Mouse (Mus musculus) bone marrow, adult 2 months (tissue): ENCODE data around the gene Olfr824.

ENCODE experiments used
- CTCF ChIP-seq: fragments of 200-500 bp; IDR thresholded peaks from 2 replicates; pipeline ENCODE4 v1.5.1; 2011; ENCODE audit warnings: low read length, control low read depth; ENCODE audit not compliant: control insufficient read depth, insufficient read depth
- POLR2A ChIP-seq: fragments of 200-500 bp; IDR thresholded peaks from 2 replicates; pipeline ENCODE4 v1.6.1; 2011; ENCODE audit warnings: low read depth, mild to moderate bottlenecking, control low read depth, low read length, borderline replicate concordance; ENCODE audit not compliant: control insufficient read depth

DNA sequence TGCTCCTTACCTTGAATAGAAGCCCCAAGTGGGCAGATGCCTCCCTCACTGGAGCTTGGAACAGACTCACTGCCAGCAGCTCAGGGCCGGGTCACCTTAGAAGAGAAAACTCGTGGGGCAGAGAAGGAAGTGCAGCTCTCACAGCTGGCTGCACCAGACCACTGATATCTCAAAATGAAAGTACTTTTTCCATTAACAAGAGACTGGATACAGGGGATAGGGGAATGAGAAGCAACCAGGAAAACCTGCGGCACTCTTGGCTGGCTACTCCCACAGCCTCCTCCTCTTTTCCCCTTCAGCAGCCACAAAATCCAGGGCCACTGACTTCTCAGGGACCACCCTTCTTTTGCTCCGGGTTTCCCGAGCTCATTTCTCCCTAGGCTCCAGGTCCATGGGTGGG lies 14.3 kb upstream of the Olfr824 start:
- TF ChIP-seq POLR2A, result no peak
- no peak for TF ChIP-seq CTCF
